In genomic region chr15:31412933-31413332, GRCm38 (mm10) we compare ENCODE assay signal across 13 mouse cellular contexts. TPM values are rescaled to one million over a fixed set of nuclear protein-coding genes. Genes with fewer than 3 reads are reported as not detected.
DNase-seq lines count a peak whose midpoint lies in the region; ATAC-seq and TF ChIP-seq lines count a peak whose summit lies in the region.
"Had no signal": no experiment of that assay in that cellular context is flagged by ENCODE, and none has a peak within 500 bp of the region (broad histone marks: within the 10 kb centered on the region; RNA-seq: fewer than 3 reads in every experiment).

No protein-coding gene starts in this region.

- no peaks in the 10 kb centered on the region for H3K36me3 ChIP-seq in E14TG2a.4 (ENCODE audit: insufficient read depth, low read length)
- no peaks in the 10 kb centered on the region for H3K36me3 ChIP-seq in lung, postnatal 0 days (ENCODE audit: insufficient read depth, low read length)
- no peaks in the 10 kb centered on the region for H3K36me3 ChIP-seq in stomach, postnatal 0 days (ENCODE audit: control insufficient read depth, insufficient read depth, low read length)
- H3K36me3 ChIP-seq: heart, embryonic 13.5 days; midbrain, embryonic 12.5 days; stomach, embryonic 15.5 days had no signal

- H3K27me3 ChIP-seq in E14TG2a.4 (ENCODE audit: insufficient read depth, low read length): no peaks in the 10 kb centered on the region; the same call in 1 of the 2 replicates
- no peaks in the 10 kb centered on the region for H3K27me3 ChIP-seq in lung, postnatal 0 days (replicated peaks; ENCODE audit: insufficient read depth, low read length)
- H3K27me3 ChIP-seq in stomach, postnatal 0 days (ENCODE audit: control insufficient read depth, insufficient read depth, low read length): no peaks in the 10 kb centered on the region
- H3K27me3 ChIP-seq: heart, embryonic 13.5 days; midbrain, embryonic 12.5 days; stomach, embryonic 15.5 days had no signal

- peaks cover 74% of the 10 kb centered on the region for H3K4me1 ChIP-seq in E14TG2a.4 (replicated peaks; ENCODE audit: low read depth, low read length)
- H3K4me1 ChIP-seq in lung, postnatal 0 days (ENCODE audit: insufficient read depth, low read depth, low read length): no peaks in the 10 kb centered on the region
- H3K4me1 ChIP-seq in stomach, postnatal 0 days (replicated peaks; ENCODE audit: control insufficient read depth, insufficient read depth): no peaks in the 10 kb centered on the region
- H3K4me1 ChIP-seq: midbrain, embryonic 12.5 days had no signal

- peak overlapping the region; percentile 37 for H3K4me3 ChIP-seq in E14TG2a.4 (replicated peaks; ENCODE audit: low read length)
- no peak overlapping the region for H3K4me3 ChIP-seq in lung, postnatal 0 days (ENCODE audit: low read depth, low read length)
- no peak overlapping the region for H3K4me3 ChIP-seq in stomach, postnatal 0 days (ENCODE audit: low read depth, low read length)
- H3K4me3 ChIP-seq: heart, embryonic 13.5 days; midbrain, embryonic 12.5 days; stomach, embryonic 15.5 days had no signal

- TF ChIP-seq EP300 in lung, postnatal 0 days (IDR thresholded peaks at IDR 0.05): peak; percentile 87
- no peak for TF ChIP-seq EP300 in stomach, postnatal 0 days (optimal IDR thresholded peaks at IDR 0.05)

- DNase-seq in adrenal gland, postnatal 10 days: peak; percentile 13
- DNase-seq in adrenal gland, postnatal 14 days: no peak
- peak; percentile 17 to 22 for DNase-seq in heart, postnatal 10 days
- DNase-seq in lung, postnatal 0 days (ENCODE audit: low spot score): peak; percentile 61
- DNase-seq in right cerebral cortex, postnatal 14 days: no peak
- no peak for DNase-seq in stomach, postnatal 0 days (ENCODE audit: low spot score)
- DNase-seq in adipocyte (ENCODE audit: low spot score): no peak
- DNase-seq: cerebellum, adult 9-11 months had no signal

- H3K4me2 ChIP-seq in lung, postnatal 0 days (replicated peaks; ENCODE audit: low read depth, low read length): no peak overlapping the region
- H3K4me2 ChIP-seq in stomach, postnatal 0 days (replicated peaks; ENCODE audit: low read depth): no peak overlapping the region
- H3K4me2 ChIP-seq: heart, embryonic 13.5 days; midbrain, embryonic 12.5 days; stomach, embryonic 15.5 days had no signal

- WGBS in lung, postnatal 0 days: 21% methylated on average over 3 of the region's 3 CpGs
- 32% methylated on average over 3 of the region's 3 CpGs for WGBS in stomach, postnatal 0 days

- H3K9ac ChIP-seq in lung, postnatal 0 days (replicated peaks; ENCODE audit: low read depth): no peak overlapping the region
- no peak overlapping the region for H3K9ac ChIP-seq in stomach, postnatal 0 days (ENCODE audit: low read length)
- H3K9ac ChIP-seq: heart, embryonic 13.5 days; midbrain, embryonic 12.5 days; stomach, embryonic 15.5 days had no signal

- intact Hi-C loops in heart, postnatal 10 days (cut with DNase I): no loop called here

- ATAC-seq in lung, postnatal 0 days: peak; percentile 46
- no peak for ATAC-seq in stomach, postnatal 0 days (ENCODE audit: low FRiP score, low TSS enrichment)
- ATAC-seq: intestine, embryonic 16.5 days had no signal

- no peaks in the 10 kb centered on the region for H3K9me3 ChIP-seq in E14TG2a.4 (ENCODE audit: low read length)
- no peaks in the 10 kb centered on the region for H3K9me3 ChIP-seq in lung, postnatal 0 days (ENCODE audit: low read length)
- no peaks in the 10 kb centered on the region for H3K9me3 ChIP-seq in stomach, postnatal 0 days (ENCODE audit: control insufficient read depth, low read length)
- H3K9me3 ChIP-seq: heart, embryonic 13.5 days; midbrain, embryonic 12.5 days; stomach, embryonic 15.5 days had no signal

- TF ChIP-seq CTCF in E14TG2a.4 (conservative IDR thresholded peaks at IDR 0.05; ENCODE audit: low read length): no peak
- no peak for TF ChIP-seq CTCF in lung, postnatal 0 days (IDR thresholded peaks at IDR 0.05)
- no peak for TF ChIP-seq CTCF in stomach, postnatal 0 days (IDR thresholded peaks at IDR 0.05; ENCODE audit: low read depth)

- peak overlapping the region; percentile 66; the same call in 1 of the 2 replicates for H3K27ac ChIP-seq in lung, postnatal 0 days (ENCODE audit: low read length)
- H3K27ac ChIP-seq in stomach, postnatal 0 days (replicated peaks): no peak overlapping the region
- H3K27ac ChIP-seq: heart, embryonic 13.5 days; midbrain, embryonic 12.5 days; stomach, embryonic 15.5 days had no signal

RNA-seq across cellular contexts. Expression of gene Ropn1l, which starts 40.6 kb away (rescaled TPM):
- total RNA-seq in adrenal gland, postnatal 10 days (2021): 1 to 10 TPM; 2.6 to 3.5 TPM
- total RNA-seq in adrenal gland, postnatal 14 days (2021): 1.1 and 2.3 TPM in 2 replicates
- total RNA-seq in heart, postnatal 10 days (2021): under 1 TPM in 1 of 2 experiments, not detected in 1; 0.27 TPM
- polyA plus RNA-seq in lung, postnatal 0 days (2015; fragmentation: Nextera tagmentation; extraction: Ambion mirVana): 7.4 and 10.4 TPM in 2 replicates
- 1.4 and 1.8 TPM in 2 replicates for polyA plus RNA-seq in stomach, postnatal 0 days (2015; fragmentation: Nextera tagmentation; extraction: Ambion mirVana)

RNA-seq across cellular contexts. Expression of gene Ankrd33b, which starts 45.4 kb away (rescaled TPM):
- total RNA-seq in adrenal gland, postnatal 10 days (2021): 1 to 10 TPM; 1.6 to 2.1 TPM
- total RNA-seq in adrenal gland, postnatal 14 days (2021): 1.6 and 1.9 TPM in 2 replicates
- 10 to 100 TPM; 16.2 to 17.4 TPM for total RNA-seq in heart, postnatal 10 days (2021)
- polyA plus RNA-seq in lung, postnatal 0 days (2015; fragmentation: Nextera tagmentation; extraction: Ambion mirVana): 18.7 and 19.8 TPM in 2 replicates
- polyA plus RNA-seq in stomach, postnatal 0 days (2015; fragmentation: Nextera tagmentation; extraction: Ambion mirVana): 0.27 and 0.41 TPM in 2 replicates

Comparison
In these comparisons a context has a peak if more than half of its experiments do, and no peak if none do; other contexts are left out.
1. DNase-seq: peak in adrenal gland, postnatal 10 days (single experiment), heart, postnatal 10 days (2 of 2) and lung, postnatal 0 days (single experiment); none in adrenal gland, postnatal 14 days (single experiment), right cerebral cortex, postnatal 14 days (single experiment), stomach, postnatal 0 days (single experiment) and adipocyte (single experiment).